Mouse (Mus musculus) liver, embryonic 11.5 days (tissue): Measurements from ENCODE around the gene Ggn. TPM values are rescaled to one million over a fixed set of nuclear protein-coding genes. Genes with fewer than 3 reads are reported as not detected.
"Not testable (repeated sequence)": the region's sequence is repeated elsewhere in the genome, so short reads cannot be mapped to it uniquely, and the experiment has no call there.

Experiments used
- ATAC-seq: fragments of 200-750 bp; cut with Nextera tagmentation; replicated peaks from 2 replicates; pipeline ENCODE4 v1.8.0; 2017; ENCODE audit warnings: moderate number of reproducible peaks, mild to moderate bottlenecking, moderate TSS enrichment, moderate library complexity; ENCODE audit not compliant: low FRiP score
- DNase-seq: peaks from one replicate; pipeline ENCODE4 v3.0.0-alpha.2; 2017; ENCODE audit warnings: low spot score
- H3K27ac ChIP-seq: fragments of 300-500 bp; sonication (generic); 2 replicates; pipeline ENCODE4 v1.5.1; 2014; ENCODE audit warnings: mild to moderate bottlenecking, low read depth, low read length, control low read depth
- H3K27me3 ChIP-seq: fragments of 300-500 bp; sonication (generic); replicated peaks from 2 replicates; pipeline ENCODE4 v1.6.1; 2014; ENCODE audit warnings: low read length, mixed read lengths; ENCODE audit not compliant: control insufficient read depth, insufficient read depth
- H3K36me3 ChIP-seq: fragments of 300-500 bp; sonication (generic); 2 replicates; pipeline ENCODE4 v1.6.1; 2014; ENCODE audit warnings: mild to moderate bottlenecking, low read length, moderate library complexity, mixed read lengths; ENCODE audit not compliant: control insufficient read depth, insufficient read depth
- H3K4me1 ChIP-seq: fragments of 300-500 bp; sonication (generic); replicated peaks from 2 replicates; pipeline ENCODE4 v1.6.1; 2014; ENCODE audit warnings: low read length, mixed read lengths; ENCODE audit not compliant: control insufficient read depth, insufficient read depth
- H3K4me2 ChIP-seq: fragments of 300-500 bp; sonication (generic); 2 replicates; pipeline ENCODE4 v1.6.1; 2014; ENCODE audit warnings: mild to moderate bottlenecking, control low read depth, moderate library complexity
- H3K4me3 ChIP-seq: fragments of 300-500 bp; sonication (generic); 2 replicates; pipeline ENCODE4 v1.5.1; 2014; ENCODE audit warnings: low read depth, low read length, control low read depth
- H3K9ac ChIP-seq: fragments of 300-500 bp; sonication (generic); 2 replicates; pipeline ENCODE4 v1.6.1; 2014; ENCODE audit warnings: low read depth, low read length, control low read depth
- H3K9me3 ChIP-seq: fragments of 300-500 bp; sonication (generic); 2 replicates; pipeline ENCODE4 v1.6.1; 2016; ENCODE audit warnings: low read length, inconsistent platforms, mixed read lengths; ENCODE audit not compliant: control insufficient read depth
- WGBS: fragments of 180-500 bp; shearing (Covaris S2); extraction: QIAGEN DNeasy Blood & Tissue Kit; methylation state at CpG from one replicate; pipeline ENCODE4 v1.1.7; 2014; 5-methylcytosine and 5-hydroxymethylcytosine counted together
- polyA plus RNA-seq: library from polyadenylated mRNA; unstranded; fragments of >200 nt; fragmentation: Nextera tagmentation; extraction: Ambion mirVana; gene quantifications from 2 replicates; pipeline ENCODE4 v1.2.1, GENCODE M21; 2014

The Ggn gene
- polyA plus RNA-seq, 1 experiment from 2014 or later: 0.37 TPM

DNA sequence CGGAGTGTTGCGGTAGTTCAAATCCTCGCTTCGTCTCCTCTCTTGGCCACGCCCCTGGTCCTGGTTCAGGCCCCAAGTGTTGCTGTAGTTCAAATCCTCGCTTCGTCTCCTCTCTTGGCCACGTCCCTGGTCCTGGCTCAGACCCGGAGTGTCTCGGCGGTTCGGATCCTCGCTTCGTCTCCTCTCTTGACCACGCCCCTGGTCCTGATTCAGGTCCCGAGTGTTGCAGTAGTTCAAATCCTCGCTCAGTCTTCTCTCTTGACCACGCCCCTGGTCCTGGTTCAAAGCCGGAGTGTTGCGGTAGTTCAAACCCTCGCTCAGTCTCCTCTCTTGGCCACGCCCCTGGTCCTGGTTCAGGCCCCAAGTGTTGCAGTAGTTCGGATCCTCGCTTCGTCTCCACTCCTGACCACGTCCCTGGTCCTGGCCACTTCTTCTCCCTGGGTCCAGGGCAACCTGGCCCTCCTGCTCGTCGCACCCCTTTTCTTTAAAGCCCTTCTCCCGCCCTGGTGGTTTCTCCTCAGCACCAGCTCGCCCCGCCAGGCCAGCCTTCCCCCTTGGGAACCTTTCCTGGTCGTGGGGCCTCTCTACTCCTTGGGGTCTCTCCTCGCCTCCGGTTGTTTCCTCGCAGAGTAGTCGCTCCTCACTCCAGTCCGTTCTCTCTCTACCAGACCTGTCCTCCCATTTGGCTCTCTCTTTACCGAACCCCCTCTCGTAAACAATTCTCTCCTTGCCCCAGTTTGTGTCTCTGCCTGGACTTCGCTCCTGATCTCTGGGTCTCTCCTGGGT lies 43.0 kb downstream of the Ggn start:
- H3K4me2 ChIP-seq: peak overlapping the region; percentile 67
- not testable (repeated sequence) for DNase-seq, ATAC-seq, H3K9ac ChIP-seq, H3K9me3 ChIP-seq, H3K27ac ChIP-seq, H3K27me3 ChIP-seq, H3K36me3 ChIP-seq
- peak overlapping the region; percentile 37 for H3K4me3 ChIP-seq
- peaks cover 10% of the 10 kb centered on the region for H3K4me1 ChIP-seq
- 21% methylated on average over 40 of the region's 40 CpGs for WGBS

DNA sequence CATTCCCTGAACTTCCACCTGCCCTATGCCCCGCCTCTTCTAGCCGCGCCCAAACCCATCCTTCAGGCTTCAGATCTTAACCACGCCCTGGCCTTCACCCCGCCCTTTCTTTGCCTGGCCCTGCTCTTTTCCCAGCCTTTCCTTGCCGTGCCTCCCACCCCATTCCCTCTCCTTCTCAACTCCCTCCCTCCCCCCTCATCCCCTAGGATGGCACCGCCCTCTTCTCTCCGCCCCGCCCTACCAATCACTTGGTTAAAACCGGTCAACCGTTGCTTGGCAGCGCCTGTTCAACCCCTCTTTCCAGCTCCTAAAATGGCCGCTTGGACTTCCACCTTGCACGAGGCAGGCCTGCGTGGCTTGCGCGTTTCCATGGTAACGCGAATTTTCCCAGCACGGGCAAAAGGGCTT lies 43.7 kb downstream of the Ggn start, which contains the start of gene Catsperg1:
TSS of gene Catsperg1 (minus strand) at position 361 of the 408 bp plus-strand sequence.
- no peaks in the 10 kb centered on the region for H3K27me3 ChIP-seq
- H3K36me3 ChIP-seq: no peaks in the 10 kb centered on the region
- no peaks in the 10 kb centered on the region for H3K9me3 ChIP-seq
- H3K9ac ChIP-seq: no peak within 1 kb of the TSS
- 17% methylated on average over 20 of the region's 20 CpGs for WGBS
- 0 out of 2 replicates have a peak within 1 kb of the TSS, but pooled peaks have one; percentile 7 for H3K4me3 ChIP-seq
- peak within 1 kb of the TSS; percentile 67 for H3K4me2 ChIP-seq
- H3K27ac ChIP-seq: no peak within 1 kb of the TSS
- no peak for ATAC-seq
- peak; percentile 46 for DNase-seq
- H3K4me1 ChIP-seq: peaks cover 10% of the 10 kb centered on the region

DNA sequence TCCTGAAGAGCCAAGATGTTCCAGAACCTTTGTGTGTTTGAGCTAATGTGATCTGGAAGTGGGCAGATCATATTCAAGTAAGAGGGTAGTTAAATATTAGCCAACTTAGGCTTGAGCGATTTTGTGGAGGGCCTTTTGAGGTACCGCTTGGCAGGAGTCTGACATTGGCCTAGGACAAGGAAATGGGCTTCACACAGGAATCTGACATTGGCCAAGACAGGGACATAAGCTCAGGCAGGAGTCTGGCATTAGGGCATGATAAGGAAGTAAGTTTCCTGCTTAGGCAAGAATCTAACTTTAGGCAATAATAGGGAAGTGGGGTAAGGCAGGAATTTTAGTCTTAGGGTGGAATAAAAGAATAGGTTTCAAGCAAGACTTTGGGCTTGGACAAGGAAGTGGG lies 44.2 kb downstream of the Ggn start:
- DNase-seq (no peak), ATAC-seq (no peak)
- no peak overlapping the region for H3K4me2 ChIP-seq
- H3K36me3 ChIP-seq: no peaks in the 10 kb centered on the region
- no peaks in the 10 kb centered on the region for H3K27me3 ChIP-seq
- H3K9me3 ChIP-seq: no peaks in the 10 kb centered on the region
- no peak overlapping the region for H3K27ac ChIP-seq
- no peak overlapping the region for H3K9ac ChIP-seq
- 67% methylated on average over 2 of the region's 2 CpGs for WGBS
- H3K4me3 ChIP-seq: no peak overlapping the region
- peaks cover 10% of the 10 kb centered on the region for H3K4me1 ChIP-seq

DNA sequence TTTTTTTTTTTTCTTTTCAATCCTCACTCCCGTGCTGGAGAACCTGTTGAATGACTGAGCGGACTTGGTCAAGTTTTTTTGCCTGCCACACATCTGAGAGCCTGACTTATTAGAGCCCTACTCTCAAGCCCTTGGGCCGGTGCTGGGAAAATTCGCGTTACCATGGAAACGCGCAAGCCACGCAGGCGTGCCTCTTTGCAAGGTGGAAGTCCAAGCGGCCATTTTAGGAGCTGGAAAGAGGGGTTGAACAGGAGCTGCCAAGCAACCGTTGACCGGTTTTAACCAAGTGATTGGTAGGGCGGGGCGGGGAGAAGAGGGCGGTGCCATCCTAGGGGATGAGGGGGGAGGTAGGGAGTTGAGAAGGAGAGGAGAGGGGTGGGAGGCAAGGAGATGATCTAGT lies 44.8 kb downstream of the Ggn start:
- Histone ChIP-seq H3K27me3 (no peaks in the 10 kb centered on the region), H3K9me3 (peaks cover 1% of the 10 kb centered on the region; the same call in 1 of the 2 replicates)
- DNase-seq: no peak

More for the DNA sequence above, 44.8 kb downstream of the Ggn start:
- H3K4me2 ChIP-seq: no peak overlapping the region
- no peak overlapping the region for H3K9ac ChIP-seq
- 0 out of 2 replicates have a peak, but pooled peaks cover 3% of the 10 kb centered on the region for H3K36me3 ChIP-seq
- ATAC-seq: no peak
- 54% methylated on average over 15 of the region's 15 CpGs for WGBS
- H3K4me3 ChIP-seq: no peak overlapping the region
- no peak overlapping the region for H3K27ac ChIP-seq
- peaks cover 10% of the 10 kb centered on the region for H3K4me1 ChIP-seq

Other genes with a start within 250 kb of the Ggn start
- 191 and 209 TPM in 2 replicates for gene Actn4, start 207.9 kb upstream of the Ggn start, polyA plus RNA-seq
- 421 and 425 TPM in 2 replicates for gene Eif3k, start 188.3 kb upstream of the Ggn start, polyA plus RNA-seq
- 50.7 and 53.2 TPM in 2 replicates for gene Map4k1, start 188.2 kb upstream of the Ggn start, polyA plus RNA-seq
- gene Ryr1, start 45.0 kb upstream of the Ggn start, polyA plus RNA-seq: 0.52 and 0.71 TPM in 2 replicates
- gene Rasgrp4, start 35.4 kb upstream of the Ggn start, polyA plus RNA-seq: 0.57 and 0.62 TPM in 2 replicates
- 16.7 and 17.3 TPM in 2 replicates for gene Fam98c, start 14.0 kb upstream of the Ggn start, polyA plus RNA-seq
- gene Spred3, start 201 bp downstream of the Ggn start, polyA plus RNA-seq: 1.0 and 1.1 TPM in 2 replicates
- 231 and 235 TPM in 2 replicates for gene Psmd8, start 10.5 kb downstream of the Ggn start, polyA plus RNA-seq
- gene Catsperg1, start 43.8 kb downstream of the Ggn start, polyA plus RNA-seq: 0.31 and 0.64 TPM in 2 replicates
- 2.0 and 2.6 TPM in 2 replicates for gene Kcnk6, start 62.3 kb downstream of the Ggn start, polyA plus RNA-seq
- gene Yif1b, start 68.1 kb downstream of the Ggn start, polyA plus RNA-seq: 95.7 and 101 TPM in 2 replicates
- gene 2200002D01Rik, start 78.3 kb downstream of the Ggn start, polyA plus RNA-seq: 3.2 and 4.4 TPM in 2 replicates
- gene Spint2, start 111.7 kb downstream of the Ggn start, polyA plus RNA-seq: 51.6 and 53.7 TPM in 2 replicates
- 6.0 and 6.9 TPM in 2 replicates for gene Ppp1r14a, start 119.1 kb downstream of the Ggn start, polyA plus RNA-seq
- 6.1 and 7.5 TPM in 2 replicates for gene Dpf1, start 133.7 kb downstream of the Ggn start, polyA plus RNA-seq